Mouse (Mus musculus) retina, adult 2 months (tissue): ENCODE results near the gene Rbm3.

Source experiments
- DNase-seq: peaks from one replicate; pipeline ENCODE4 v3.0.0-alpha.2; 2012; ENCODE audit warnings: low read depth, low spot score

Gene Rbm3

DNA sequence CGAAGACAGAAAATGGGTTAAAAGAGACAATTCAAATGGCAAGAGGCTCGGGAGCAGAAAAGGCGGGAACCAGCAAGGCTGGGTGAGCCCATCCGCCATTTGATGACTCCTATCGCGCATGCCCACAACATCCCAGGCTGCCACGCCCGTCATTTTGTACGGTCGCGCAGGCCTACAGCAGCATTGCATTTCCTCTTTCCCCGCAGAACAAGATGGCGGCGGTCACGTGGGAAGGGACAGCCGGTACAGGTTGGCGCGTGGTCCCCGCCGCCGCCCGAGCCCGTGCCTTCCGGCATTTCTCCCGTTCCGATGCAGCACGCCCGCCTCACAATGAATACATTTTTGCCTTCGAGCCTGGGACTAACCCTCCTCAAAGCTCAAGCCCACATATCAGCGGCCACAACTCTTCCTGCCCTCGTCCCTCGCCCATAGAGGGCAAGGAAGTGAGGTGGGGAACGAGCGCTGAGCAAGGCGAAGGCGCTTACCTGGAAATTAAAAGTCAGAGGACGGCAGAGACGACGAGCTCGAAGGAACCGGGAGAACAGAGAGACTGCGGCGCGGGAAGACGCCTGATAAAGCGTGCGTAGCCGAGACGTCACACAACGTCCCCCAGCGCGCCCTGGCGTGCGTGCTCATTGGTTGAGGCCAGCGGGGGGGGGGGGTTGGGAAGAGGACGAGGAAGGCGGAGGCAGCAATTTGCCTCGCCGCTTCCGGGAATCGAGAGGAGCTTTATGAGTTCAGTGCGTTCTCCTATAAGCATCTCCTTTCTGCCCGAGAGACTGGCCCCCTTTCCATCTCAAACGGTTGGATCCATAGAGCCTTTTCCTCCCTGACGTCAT is at the start of gene Rbm3:
Rbm3 (minus strand) TSS at position 728 of the 839 bp plus-strand sequence.
- DNase-seq, result peak; percentile 68

DNA sequence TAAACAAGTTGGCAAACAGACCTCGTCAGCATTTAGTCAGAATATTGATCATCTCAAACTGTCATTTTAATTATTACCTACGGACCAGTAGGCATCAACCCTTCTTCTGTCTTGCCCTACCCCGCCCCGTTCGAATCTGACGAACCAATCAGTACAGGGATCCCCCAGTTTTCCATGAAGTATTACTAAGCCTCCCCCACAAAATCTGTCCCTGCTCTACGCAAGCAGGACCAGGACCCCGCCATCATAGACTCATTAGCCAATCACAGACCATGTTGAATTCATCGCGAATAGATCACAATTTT is 47.7 kb upstream of the Rbm3 start, which contains the start of gene Ebp:
Ebp (minus strand) TSS at position 94 of the 305 bp plus-strand sequence.
- DNase-seq, result no peak

DNA sequence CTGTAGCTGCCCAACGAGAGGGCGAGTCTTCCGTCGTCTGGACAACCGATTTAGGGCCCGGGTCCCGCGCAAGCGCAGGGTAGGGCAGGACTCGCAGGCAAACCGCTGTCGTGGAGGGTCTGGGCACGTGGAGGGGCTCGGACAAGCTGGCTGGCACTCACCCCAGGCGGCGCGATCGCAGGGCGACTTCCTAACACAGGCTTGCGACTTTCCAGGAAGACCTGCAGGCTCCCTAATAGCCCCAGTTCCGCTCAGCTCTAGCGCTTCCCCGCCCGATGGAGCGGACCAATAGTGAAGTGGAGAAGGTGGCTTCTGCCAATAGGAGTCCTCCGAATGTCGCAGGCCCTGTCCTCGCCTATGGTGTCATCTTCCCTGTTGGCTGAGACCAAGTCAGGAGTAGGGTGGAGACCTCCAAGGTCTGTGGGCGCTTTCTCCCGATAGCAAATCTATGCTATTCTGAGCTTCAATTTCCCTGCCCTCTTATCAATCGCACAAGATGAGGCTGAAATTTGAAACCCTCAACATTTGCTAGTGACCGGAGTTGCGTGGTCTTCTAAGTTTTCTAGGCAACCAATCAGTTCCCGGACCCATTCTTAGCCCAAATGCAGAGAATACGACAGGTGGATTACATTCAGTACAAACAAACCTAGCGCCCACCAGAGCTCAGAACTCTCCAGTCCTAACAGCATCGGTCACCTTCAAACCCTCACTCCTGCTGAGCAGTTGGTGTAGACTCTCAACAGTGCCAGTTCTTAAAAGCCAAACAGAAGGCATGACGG is 47.1 kb upstream of the Rbm3 start:
- DNase-seq, result peak; percentile 61

DNA sequence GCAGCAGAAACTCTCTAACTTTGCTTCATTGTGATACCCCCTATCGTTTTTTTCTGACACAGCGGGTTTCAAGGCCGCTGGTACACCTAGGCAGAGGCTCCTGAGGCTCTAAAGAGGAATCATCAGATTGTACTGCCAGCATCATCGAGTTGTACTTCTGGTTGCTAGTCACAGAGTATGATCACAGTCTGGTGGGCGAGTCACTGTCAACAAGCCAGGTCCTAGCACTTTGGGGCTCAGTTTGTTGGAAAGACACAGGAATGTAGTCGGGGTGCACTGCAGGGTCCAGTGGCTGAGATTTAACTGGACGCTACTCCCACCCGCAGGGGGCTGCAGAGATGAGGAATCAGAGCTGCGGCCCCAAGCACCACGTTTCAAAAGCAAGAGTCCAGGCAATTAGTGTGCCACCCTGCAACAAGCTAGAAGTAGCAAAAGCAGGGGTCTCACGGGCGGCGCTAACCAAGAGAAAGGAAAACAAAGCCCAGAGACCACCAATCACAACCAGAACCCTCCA is 46.5 kb upstream of the Rbm3 start:
- no peak for DNase-seq

DNA sequence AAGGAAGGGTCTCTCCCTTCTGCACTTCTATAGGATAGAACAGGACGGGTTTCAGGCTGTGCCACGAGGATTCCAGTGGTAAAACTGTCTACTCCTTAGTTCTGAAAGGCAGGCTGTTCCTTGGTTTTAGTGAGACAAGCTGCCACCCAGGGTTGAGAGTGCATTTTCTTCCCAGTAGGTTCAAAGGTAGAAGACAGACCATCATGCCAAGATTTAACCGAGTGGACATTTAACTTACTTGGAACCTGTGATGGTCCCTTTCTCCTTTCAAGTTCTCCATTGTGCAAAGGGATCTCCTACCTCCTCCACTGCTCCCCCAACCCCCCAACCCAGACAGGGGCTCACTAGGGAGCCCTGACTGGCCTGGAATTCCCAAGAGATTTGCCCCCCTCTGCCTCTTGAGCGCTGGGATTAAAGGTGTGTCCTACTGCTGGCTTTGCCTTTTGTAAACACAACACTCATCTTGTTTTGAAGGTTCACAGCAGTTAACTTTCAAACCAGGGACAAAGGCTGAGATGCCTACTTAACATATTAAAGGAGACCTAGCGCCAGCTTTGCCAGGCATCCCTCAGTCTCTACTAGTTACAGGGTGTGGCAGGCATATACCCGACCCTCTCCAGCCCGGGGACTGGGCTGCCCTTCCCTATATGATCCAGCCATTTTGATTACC is 37.3 kb upstream of the Rbm3 start:
- no peak for DNase-seq

DNA sequence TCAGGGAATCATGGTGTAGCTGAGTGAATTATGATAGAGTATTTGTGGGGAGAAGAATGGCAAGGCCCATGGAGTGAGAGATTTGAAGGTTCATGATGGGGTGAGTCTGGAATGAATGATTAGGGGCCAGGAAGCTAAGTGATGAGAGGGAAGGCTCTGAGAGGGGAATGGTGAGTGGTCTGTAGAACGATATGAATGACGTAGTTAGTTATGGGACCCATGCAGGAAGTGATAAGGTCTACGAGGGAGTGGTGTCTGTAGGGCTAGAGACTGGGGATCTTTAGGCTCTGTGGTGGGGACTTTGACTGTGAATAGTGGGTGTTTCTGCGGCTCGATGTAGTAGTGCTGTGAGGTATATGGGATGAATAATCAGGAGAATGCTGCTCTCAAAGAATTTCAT is 34.0 kb upstream of the Rbm3 start:
- DNase-seq, result no peak

DNA sequence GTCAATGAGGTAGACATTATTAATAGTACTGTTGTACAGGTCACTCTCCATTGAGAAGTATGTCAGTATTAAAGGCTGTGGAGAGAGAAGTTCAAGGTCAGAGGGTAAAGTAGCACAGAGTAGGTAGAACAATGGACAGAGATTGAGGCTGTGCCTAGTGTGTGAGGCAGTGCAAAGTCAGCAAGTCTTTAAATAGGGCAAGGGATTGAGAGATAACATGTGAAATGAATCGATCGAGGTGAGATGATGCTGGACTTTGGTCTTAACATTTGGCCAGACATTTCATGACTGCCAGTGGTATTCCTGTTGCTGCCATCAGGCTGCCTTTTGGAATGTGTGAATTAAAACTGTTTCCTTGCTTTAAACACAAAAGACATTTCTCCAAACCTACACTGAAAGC is 33.2 kb upstream of the Rbm3 start:
- no peak for DNase-seq

DNA sequence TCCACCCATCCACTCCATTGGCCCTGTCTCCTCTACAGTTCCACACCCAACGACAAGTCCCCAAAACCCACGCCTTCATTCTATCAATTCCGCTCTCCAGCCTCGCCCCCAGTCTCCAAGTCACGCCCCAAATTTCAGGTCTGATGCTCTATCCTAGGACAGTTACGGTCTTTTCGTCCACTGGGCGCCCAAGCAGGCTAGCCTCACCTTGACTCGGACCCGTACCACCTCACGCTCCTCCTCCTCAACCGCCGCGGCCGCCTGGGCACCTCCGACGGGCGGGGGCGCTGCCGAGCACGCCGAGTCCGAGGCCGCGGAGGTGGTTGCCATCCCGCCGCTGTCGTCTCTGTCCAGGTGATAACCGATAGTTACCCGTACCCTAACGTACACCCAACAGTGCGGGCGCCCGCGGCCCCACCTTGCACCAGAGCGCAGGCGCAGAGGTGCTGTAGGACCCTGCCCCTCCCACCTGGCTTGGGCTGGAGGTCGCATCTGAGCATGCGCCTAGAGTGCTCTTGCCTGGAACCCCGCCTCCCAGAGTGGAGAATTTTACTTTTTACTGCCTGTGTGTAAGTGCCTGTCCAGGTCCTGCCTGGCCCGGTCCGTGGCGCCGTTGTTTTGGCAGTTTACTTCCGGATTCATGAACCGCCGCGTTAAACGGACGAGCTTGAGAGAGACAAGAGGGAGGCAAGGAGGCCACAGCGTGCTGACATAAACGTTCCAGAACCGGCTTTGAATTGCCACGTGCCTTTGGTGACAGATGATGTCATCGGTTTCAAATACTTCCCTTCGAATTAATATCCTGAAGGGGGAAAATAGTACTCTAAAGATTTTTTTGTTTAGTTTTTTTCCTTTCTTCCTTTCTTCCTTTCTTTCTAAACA is 30.1 kb upstream of the Rbm3 start, which contains the start of gene Tbc1d25:
Tbc1d25 (minus strand) TSS at position 678 of the 882 bp plus-strand sequence.
- DNase-seq, result peak; percentile 64

DNA sequence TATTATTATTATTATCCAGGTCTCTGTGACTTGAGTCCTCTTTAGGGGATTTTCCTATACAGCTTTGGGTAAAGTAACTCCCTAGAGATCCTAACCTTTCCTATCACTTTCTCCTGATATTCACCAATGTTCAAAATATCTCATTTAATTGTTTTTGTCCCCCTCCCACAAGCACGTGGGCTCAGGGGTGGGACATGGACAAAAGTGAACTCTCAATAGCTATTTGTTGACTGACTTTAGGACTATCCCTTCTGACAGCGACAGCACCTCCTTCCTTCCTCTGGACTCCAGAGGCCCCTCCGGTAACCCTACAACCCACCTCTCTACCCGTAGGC is 29.5 kb upstream of the Rbm3 start:
- no peak for DNase-seq

DNA sequence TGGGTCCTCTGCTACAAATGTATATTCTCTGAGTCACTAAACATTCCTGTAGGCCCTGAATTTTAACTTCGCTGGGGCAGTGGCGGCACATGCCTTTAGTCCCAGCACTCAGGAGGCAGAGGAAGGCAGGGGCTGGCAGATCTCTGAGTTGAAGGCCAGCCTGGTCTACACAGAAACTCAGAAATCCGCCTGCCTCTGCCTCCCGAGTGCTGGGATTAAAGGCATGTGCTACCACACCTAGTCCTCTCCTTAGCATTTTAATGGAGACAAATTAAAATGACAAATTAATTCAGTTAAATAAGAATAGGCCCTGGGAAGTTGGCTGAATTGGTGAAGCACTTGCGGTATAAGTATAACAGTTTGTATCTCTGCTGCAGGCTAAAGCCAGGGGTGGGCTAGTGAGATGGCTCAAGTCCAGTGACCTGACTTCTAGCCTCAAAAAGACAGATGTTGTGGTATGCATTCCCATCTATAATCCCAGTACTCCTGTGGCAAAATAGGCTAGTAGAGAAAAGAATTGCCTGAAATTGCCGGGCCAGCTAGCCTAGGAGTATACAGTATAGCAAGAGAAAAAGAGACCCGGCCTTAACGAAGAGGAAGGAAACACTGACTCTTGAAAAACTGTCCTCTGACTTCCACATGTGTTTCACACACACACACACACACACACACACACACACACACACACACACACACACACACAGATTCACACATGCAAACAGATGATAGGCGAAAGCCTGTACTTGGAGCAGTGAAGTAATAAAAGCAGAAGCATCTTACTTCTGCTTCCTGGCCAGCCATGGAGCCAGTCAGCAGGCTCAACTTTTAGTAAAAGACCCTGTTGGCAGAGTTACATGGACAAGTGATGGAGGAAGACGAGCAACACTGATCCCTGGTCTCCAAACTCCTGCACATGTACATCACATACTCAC is 22.3 kb upstream of the Rbm3 start:
- no peak for DNase-seq

DNA sequence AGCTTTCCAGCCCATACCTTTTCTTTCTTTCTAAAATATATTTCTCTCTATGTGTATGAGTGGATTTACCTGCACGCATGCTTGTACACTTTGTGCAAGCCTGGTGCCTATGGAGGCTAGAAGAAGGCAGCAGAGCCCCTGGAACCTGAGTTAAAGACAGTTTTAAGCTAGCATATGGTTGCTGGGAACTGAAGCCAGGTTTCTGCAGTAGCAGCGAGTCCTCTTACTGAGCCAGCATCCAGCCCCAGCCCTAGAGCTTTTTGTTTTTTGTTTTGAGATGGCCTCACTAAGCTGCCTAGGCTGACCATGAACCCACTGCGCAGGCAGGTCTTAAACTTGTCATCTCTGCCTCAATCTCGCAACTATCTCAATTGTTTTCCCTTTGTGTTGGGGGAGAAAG is 18.8 kb upstream of the Rbm3 start:
- no peak for DNase-seq

DNA sequence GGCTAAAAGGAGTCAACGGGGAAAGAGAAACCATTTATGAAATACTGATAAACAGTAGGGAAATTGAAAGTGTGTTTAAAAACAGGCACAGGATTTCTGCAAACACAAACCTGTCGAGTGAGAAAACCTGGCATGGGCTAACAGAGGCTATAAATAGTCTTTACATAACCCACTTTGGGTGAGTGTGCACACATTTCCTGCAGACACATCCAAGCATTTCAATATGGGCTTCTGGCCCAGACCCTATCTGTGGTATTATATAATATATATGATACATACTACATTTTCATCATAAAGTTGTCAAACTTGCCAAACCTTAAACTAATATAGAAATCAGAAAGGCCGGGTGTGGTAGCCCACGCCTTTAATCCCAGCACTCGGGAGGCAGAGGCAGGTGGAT is 17.4 kb upstream of the Rbm3 start:
- DNase-seq, result no peak

DNA sequence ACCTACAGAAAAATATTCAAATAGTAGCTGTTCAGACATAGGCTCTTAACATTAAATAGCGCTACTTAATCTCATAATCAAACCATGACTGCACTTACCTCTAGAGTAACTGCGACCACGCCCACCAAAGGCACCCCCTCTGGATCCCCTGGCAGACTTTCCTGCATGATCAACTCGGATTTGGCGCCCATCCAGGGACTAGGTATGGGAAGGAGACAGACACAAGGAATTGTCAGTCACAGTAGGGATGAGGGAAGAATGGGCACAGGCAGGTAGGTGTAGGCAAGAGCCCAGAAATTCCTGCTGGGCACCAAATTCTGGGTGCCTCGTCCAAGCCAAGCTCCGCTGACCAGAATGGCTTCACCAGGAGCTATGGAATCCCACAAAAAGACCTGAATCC is 1.9 kb downstream of the Rbm3 start:
- no peak for DNase-seq

DNA sequence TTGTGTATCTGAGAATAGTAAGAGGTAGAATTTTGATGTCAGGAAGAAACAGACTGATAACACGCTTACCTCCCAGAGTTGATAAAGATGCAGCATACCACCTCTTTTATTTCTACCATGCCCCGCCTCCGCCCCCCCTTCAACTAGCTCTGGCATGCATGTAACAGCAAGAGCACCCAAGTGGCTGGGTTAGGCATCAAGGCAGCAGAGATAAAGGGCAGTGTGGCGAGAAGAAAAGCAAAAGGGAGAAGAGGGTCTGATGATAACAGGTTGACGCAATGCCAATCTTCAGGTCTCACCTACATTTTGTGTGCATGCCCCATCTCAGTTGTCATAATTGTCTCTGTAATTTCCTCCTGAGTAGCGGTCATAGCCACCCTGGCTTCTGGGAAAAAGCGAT is 2.7 kb downstream of the Rbm3 start:
- no peak for DNase-seq

DNA sequence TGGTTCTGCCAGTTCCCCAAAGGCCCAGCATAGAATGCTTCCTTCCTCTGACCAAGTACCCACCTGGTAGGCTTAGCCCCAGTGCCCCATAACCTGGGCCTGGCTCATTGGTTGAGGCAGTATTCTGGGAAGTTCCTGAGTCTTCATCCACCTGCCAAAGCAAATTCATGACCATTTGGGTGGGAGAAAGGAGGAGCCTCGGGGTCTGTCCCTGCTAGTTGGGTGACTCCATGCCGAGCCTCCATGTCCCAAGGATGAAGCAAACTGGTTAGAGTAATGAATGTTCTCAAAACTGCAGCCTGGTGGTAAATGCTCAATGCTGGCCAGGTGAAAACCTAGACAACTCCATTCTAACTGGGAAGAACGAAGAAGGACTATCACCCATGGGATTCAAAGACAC is 4.6 kb downstream of the Rbm3 start:
- no peak for DNase-seq

DNA sequence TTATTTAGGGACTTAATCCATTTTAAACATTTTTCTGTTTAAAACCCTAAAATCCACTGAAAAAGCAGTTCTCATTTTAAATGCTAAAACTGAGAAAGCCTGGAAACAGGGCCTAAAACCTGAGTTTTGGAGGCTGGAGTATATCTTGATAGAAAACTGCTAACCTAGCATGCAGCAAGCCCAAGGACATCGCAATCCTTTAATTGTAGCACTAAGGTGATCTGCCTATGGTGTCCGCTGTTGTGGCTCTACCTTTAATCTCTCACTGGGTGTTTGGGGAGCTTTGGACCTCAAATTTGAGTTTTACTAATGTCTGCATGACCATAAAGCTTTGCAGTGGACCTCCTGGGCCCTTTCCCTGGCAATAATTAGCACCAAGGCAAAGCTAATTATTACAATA is 5.2 kb downstream of the Rbm3 start:
- DNase-seq, result no peak

DNA sequence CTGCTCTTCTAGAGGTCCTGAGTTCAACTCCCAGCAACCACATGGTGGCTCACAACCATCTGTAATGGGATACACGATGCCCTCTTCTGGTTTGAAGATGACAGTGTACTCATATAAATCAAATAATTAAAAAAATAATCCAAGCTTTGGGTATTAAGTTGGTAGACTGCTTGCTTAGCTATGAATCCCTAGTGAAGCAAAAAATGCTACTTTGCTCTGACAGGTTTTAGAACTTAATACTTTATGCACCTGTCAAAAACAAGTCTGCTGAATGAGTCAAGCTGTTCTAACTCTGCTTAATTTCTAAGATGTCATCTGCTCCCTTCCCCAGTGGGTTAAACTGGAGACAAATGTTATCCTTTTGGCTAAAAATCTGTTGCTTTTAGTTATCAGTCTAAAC is 6.2 kb downstream of the Rbm3 start:
- DNase-seq, result no peak

DNA sequence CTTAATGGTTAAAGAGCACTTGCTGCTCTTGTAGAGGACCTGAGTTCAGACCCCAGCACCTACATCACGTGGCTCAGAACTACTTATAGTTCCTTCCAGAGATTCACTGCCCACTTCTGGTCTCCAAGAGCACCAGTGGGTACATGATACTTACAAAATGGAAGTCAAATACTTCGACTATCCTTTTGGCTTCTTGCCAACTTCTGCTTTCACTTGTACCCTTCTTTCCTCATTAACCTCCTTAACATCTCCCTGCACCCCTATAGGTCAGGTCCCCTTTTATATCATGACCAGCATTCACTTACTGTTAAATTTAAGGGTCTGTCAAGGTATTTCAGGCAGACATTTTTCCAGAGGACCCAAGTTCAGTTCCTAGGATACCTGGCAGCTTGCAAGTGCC is 9.8 kb downstream of the Rbm3 start:
- DNase-seq, result no peak

DNA sequence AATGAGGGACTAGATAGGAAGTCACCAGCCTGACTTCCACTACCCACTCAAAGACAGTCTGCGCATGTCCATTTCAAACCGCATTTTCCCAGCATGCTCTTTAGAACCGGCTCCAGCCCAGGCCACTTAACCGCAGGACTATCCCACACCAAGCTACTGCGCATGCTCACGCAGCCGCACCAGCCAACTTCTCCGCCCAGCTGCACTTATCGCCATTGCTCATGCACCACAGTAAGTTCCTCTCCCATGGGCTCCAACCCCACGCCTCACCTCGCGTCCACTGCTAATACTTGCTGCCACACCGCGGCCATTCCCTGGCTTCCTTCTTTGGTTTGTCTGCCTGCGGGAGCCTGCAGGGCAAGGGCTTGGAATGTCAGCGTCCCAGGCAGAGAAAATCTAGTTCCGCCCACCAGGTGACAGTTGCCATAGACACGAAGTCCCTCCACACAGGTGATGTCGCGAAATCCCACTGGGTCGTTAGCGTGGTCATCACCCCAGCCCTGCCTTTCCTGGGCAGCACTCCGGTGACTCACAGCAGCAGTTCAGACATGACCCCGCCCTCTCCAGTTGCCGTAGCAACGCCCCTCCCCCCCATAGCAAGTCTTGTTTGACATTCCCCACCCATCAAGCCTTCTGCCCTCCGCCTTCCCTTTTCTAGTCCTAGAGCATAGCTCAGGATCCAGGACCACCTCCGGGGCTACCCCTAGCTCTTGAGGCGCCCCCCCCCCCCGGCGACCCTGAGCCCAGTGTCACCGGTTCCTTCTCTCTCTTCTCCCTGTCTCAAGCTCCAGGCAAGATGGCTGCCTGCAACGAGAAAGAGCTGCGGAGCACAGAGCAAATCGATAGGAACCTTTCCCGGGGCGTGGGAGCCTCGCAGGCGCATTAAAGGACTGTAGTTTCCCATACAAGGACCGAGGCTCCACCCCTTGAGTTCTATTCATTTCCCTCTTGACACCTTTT is 13.4 kb downstream of the Rbm3 start, which contains the start of gene Wdr13:
Wdr13 (minus strand) TSS at position 876 of the 960 bp plus-strand sequence.
- peak; percentile 69 for DNase-seq
